Mouse (Mus musculus) kidney, adult 2 months (tissue): Measurements from ENCODE around the gene Vegfa.

Experiments
- CTCF ChIP-seq: fragments of 200-500 bp; conservative IDR thresholded peaks from 2 replicates; pipeline ENCODE4 v1.5.1; 2011; ENCODE audit warnings: low read depth, mild to moderate bottlenecking, control low read depth, low read length, moderate library complexity, mixed read lengths; ENCODE audit not compliant: insufficient read depth, insufficient read length
- POLR2A ChIP-seq: fragments of 200-500 bp; IDR thresholded peaks from one replicate; pipeline ENCODE4 v1.6.1; 2011; ENCODE audit warnings: low read depth, low read length, control low read depth

- no peak for TF ChIP-seq CTCF
- no peak for TF ChIP-seq POLR2A
Observed at GRCm38 (mm10) chr17:46073730-46074301, 41.6 kb upstream of the Vegfa start.
